Mouse (Mus musculus) testis, adult 2 months (tissue): Measurements from ENCODE around the gene Yeats2. TPM values are rescaled to one million over a fixed set of nuclear protein-coding genes. Genes with fewer than 3 reads are reported as not detected.

Experiments
- H3K27ac ChIP-seq: fragments of 200-500 bp; 2 replicates; pipeline ENCODE4 v1.5.1; 2012; ENCODE audit warnings: low read depth, low read length; ENCODE audit not compliant: control insufficient read depth, insufficient read depth
- H3K27me3 ChIP-seq: fragments of 200-500 bp; 2 replicates; pipeline ENCODE4 v1.6.1; 2012; ENCODE audit warnings: mild to moderate bottlenecking, low read length, moderate library complexity; ENCODE audit not compliant: control insufficient read depth, insufficient read depth
- H3K36me3 ChIP-seq: fragments of 200-500 bp; 2 replicates; pipeline ENCODE4 v1.6.1; 2012; ENCODE audit warnings: mild to moderate bottlenecking, low read length; ENCODE audit not compliant: control insufficient read depth, insufficient read depth
- H3K4me1 ChIP-seq: fragments of 200-500 bp; 2 replicates; pipeline ENCODE4 v1.6.1; 2012; ENCODE audit warnings: low read length; ENCODE audit not compliant: control insufficient read depth, insufficient read depth
- H3K4me3 ChIP-seq: fragments of 200-500 bp; 2 replicates; pipeline ENCODE4 v1.5.1; 2012; ENCODE audit warnings: low read depth, mild to moderate bottlenecking, low read length, moderate library complexity, mixed read lengths; ENCODE audit not compliant: control insufficient read depth
- CTCF ChIP-seq: fragments of 200-500 bp; IDR thresholded peaks from 2 replicates; pipeline ENCODE4 v1.5.1; 2012; ENCODE audit warnings: low read depth, mild to moderate bottlenecking, inconsistent platforms, low read length, moderate library complexity; ENCODE audit not compliant: control insufficient read depth, insufficient read depth, insufficient replicate concordance
- POLR2A ChIP-seq: fragments of 200-500 bp; IDR thresholded peaks from 2 replicates; pipeline ENCODE4 v1.6.1; 2012; ENCODE audit warnings: low read depth, mild to moderate bottlenecking, inconsistent platforms, low read length, moderate library complexity; ENCODE audit not compliant: control insufficient read depth
- polyA plus RNA-seq: library from polyadenylated mRNA; depleted of rRNA; stranded (reverse); fragments of >200 nt; gene quantifications from 2 replicates; pipeline ENCODE4 v1.2.3, GENCODE M21; 2012

Yeats2 gene
- polyA plus RNA-seq, 1 experiment, result 8.1 TPM

DNA sequence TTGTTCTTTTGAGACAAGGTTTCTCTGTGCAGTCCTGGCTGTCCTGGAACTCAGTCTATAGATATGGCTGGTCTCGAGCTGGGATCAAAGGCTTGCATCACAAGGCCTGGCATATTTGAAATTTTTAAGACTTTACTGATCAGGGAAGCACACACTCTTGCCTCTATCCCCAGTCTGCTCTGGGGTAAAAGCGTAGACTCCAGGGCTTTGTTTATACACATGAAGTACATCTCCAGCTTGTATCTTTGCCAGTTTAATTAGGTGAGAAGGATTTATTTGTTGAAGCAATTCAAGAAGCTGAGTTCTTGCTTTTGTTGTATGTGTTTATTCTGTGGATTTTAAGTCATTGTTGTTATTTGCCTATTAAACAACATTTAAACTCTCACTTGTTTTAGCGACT, 12.9 kb downstream of the Yeats2 start:
- no peaks in the 10 kb centered on the region for H3K27me3 ChIP-seq
- no peak overlapping the region for H3K27ac ChIP-seq
- no peaks in the 10 kb centered on the region for H3K4me1 ChIP-seq
- H3K4me3 ChIP-seq, result no peak overlapping the region
- peaks cover 2% of the 10 kb centered on the region; the same call in 1 of the 2 replicates for H3K36me3 ChIP-seq
- TF ChIP-seq POLR2A (no peak), CTCF (no peak)

DNA sequence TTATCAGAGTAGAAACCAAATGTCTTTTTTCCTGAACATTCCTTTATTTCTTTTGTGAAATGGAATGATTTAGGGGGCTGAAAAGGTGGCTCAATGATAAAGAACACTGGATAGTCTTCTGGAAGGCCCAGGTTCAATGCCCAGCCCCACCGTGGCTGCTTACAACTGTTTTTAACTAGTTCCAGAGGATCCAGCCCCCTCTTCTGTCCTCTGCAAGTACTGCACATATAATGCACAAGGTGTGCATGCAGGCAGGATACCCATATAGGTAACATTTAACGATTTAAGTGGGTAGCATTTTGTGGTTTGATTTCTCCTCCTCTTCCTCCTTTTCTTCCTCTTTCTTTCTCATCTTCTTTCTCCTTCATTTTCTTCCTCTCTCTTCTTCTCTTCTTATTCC, 19.3 kb downstream of the Yeats2 start:
- TF ChIP-seq POLR2A (no peak), CTCF (no peak)
- peaks cover 2% of the 10 kb centered on the region for H3K36me3 ChIP-seq

DNA sequence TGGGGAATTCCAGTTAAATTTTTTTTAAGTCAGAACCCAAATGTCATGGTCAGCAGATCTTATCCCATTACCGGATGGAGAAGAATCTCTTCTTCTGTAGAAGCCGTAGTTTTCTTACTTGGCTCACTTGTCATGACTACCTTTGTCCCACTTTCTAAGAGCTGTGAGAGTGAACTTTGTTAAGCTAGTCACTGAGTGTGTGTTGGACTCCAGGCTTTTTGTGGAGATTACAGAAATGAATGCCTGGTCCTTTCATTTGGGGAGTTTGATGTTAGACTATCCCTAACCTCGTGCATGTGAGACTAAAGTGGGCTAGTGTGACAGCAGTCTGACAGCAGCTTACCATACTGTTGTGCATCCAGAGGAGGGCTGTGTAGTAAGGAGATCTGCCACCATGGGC, 28.2 kb downstream of the Yeats2 start:
- H3K36me3 ChIP-seq, result no peaks in the 10 kb centered on the region
- no peak overlapping the region for H3K4me3 ChIP-seq
- no peak for TF ChIP-seq POLR2A
- no peak for TF ChIP-seq CTCF
- H3K27me3 ChIP-seq, result no peaks in the 10 kb centered on the region
- no peaks in the 10 kb centered on the region for H3K4me1 ChIP-seq
- H3K27ac ChIP-seq, result no peak overlapping the region

More for the DNA sequence above, 19.3 kb downstream of the Yeats2 start:
- Histone ChIP-seq H3K27ac (no peak overlapping the region), H3K4me1 (no peaks in the 10 kb centered on the region), H3K4me3 (no peak overlapping the region), H3K27me3 (no peaks in the 10 kb centered on the region)

DNA sequence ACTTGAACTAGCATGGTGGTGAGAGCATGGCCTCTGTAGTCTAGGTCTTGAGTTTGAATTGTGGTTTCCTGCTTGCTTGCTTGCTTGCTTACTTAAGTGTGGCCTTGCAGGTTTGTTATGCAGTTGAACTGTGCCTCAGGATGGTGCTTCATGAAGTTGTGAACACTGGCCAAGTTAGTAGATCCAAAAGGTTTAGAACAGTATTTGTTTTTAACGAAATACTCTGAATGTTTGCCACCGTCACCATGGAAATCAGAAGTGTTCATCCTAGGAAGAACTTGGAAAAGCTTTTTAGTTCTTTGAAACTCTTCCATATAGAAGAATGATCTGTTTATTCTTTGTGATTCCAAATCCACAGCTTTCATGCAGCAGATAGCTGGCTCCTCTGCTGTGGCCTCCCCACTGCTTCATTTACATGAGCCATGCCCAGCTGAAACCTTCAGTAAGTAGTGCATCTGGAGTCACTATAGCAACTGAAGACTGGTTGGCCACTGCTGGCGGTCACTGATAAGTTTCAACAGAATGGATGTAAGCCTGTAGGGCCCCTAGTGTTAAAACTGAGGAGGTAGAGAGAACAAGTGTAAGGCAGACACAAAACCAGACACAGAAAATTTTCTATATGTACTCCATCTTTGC, 28.7 kb downstream of the Yeats2 start:
- H3K36me3 ChIP-seq, result no peaks in the 10 kb centered on the region
- TF ChIP-seq POLR2A (no peak), CTCF (no peak)

DNA sequence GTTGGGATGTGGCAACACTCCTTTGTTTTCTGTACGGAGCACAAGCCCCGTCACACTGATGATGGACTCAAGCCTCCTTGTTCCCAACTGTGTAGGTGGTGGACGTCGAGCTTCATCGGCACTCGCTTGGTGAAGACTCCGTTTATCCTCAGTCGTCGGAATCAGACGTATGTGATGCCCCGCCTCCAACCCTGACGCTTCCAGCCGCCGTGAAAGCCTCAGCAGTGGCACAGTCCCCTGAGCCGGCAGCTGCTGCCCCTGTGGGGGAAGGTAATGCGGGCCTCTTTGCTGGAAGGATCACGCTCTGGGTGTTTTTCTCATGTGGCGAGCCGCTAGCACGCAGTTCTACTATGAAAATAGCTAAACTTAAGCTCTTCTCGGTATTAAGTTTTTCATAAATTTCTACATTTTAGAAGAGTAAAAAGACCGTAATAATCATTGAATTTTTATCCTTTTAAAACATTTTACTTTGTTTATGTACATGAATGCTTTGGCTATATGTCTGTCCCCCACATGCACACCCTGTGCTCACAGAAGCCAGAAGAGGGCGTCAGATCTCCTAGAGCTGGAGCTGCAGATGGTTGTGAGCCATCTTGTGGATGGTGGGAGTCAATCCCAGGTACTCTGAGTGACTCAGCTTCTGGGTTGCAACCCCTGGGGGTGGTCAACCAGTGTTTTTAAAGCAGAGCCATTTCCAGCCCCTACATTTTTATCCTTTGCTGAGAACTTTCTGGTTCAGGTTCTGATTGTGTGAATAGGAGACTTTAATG, 38.7 kb downstream of the Yeats2 start:
- Histone ChIP-seq H3K27me3 (no peaks in the 10 kb centered on the region), H3K36me3 (no peaks in the 10 kb centered on the region), H3K4me3 (no peak overlapping the region), H3K27ac (no peak overlapping the region), H3K4me1 (no peaks in the 10 kb centered on the region)
- TF ChIP-seq POLR2A (no peak), CTCF (no peak)

More for the DNA sequence above, 28.7 kb downstream of the Yeats2 start:
- Histone ChIP-seq H3K27me3 (no peaks in the 10 kb centered on the region), H3K4me3 (no peak overlapping the region), H3K4me1 (no peaks in the 10 kb centered on the region), H3K27ac (no peak overlapping the region)

DNA sequence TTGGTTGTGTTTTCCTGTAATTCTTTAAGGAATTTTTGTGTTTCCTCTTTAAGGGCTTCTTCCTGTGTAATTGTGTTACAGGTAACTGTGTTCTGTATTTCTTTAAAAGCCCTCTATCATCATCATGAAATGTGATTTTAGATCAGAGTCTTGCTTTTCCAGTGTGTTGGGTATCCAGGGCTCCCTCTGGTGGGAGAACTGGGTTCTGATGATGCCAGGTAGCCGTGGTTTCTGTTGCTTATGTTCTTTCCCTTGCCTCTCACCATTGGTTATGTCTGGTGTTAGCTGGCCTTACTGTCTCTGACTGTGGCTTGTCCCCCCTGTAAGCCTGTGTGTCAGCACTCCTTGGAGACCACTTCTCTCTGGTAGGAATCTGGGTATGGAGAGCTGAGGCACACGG, 44.5 kb downstream of the Yeats2 start:
- Histone ChIP-seq H3K27ac (no peak overlapping the region), H3K27me3 (no peaks in the 10 kb centered on the region), H3K4me1 (no peaks in the 10 kb centered on the region), H3K4me3 (no peak overlapping the region), H3K36me3 (no peaks in the 10 kb centered on the region; the same call in 1 of the 2 replicates)
- no peak for TF ChIP-seq POLR2A
- no peak for TF ChIP-seq CTCF

DNA sequence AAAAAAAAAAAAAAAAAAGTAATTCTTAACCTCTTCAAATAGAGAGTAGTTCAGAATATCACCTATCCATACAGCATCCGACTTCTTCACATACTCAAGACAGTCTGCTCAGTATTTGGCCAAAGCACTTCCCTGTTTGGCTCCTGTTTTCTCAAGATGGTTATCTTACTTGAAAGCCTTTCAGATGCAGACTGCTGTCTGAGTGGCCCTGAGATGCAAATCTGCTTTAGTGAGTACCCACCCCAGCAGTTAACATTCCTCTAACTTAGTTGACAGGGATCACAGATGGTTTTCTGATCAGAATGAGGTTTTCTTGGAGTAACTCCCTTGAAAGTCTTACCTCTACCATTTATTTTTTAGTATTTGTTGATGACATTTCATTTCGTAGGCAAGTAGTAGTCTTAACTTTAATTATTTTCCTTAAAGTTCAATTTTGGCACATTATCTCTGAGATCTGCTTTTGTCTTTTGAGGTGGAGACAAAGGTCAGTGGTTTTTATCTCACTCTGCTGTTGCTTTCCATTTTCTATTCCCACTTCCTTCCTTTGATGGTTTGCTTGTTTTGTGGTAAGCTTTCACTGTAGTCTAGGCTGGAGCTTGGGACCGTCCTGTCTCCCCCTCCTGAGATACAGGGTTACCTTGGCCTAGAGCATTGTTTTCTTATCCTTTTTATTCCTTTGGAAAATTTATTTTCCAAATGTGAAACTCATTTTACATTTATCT, 50.5 kb downstream of the Yeats2 start:
- TF ChIP-seq CTCF (no peak), POLR2A (no peak)
- Histone ChIP-seq H3K36me3 (peaks cover 1% of the 10 kb centered on the region; the same call in 1 of the 2 replicates), H3K4me3 (no peak overlapping the region), H3K27ac (no peak overlapping the region), H3K27me3 (no peaks in the 10 kb centered on the region), H3K4me1 (no peaks in the 10 kb centered on the region)
